Mouse (Mus musculus) gastrocnemius, postnatal 36 days (tissue): ENCODE results near the gene Yes1. TPM values are rescaled to one million over a fixed set of nuclear protein-coding genes. Genes with fewer than 3 reads are reported as not detected.
"Not testable (repeated sequence)": the region's sequence is repeated elsewhere in the genome, so short reads cannot be mapped to it uniquely, and the experiment has no call there.

Source experiments
- DNase-seq, 2 experiments: peaks; one replicate each; pipeline ENCODE4 v3.0.0; 2022
- intact Hi-C: fragments of 180-260 bp; cut with DNase I; formaldehyde crosslinking; loops from one replicate; pipeline ENCODE4 v1.15.1; 2025
- long read RNA-seq, 2 experiments: library from polyadenylated mRNA; stranded (forward); transcript quantifications; one replicate each; pipeline ENCODE4 v2.0.0; 2021
- total RNA-seq, 2 experiments: library from RNA; stranded (reverse); gene quantifications; 2 replicates each; pipeline ENCODE4 v1.2.3; 2021

Yes1 gene
- total RNA-seq, result 1 to 10 TPM; 7.1 to 8.8 TPM
- long read RNA-seq, experiment 1, partial matches to known transcripts, result 1 of 3 reads
- long read RNA-seq, experiment 1, other reads (novel, unspliced or antisense), result 1 of 3 reads
- long read RNA-seq, experiment 2, partial matches to known transcripts, result 1 of 3 reads
- long read RNA-seq, experiment 2, other reads (novel, unspliced or antisense), result 1 of 3 reads

- intact Hi-C loops, result no loop called here
- peak; percentile 64 for DNase-seq
Measured at GRCm38 (mm10) chr5:32610801-32611340, at the start of gene Yes1. TSS of gene Yes1 (plus strand) at chr5:32611171.

GRCm38 (mm10) chr5:32564697-32565096, 46.3 kb upstream of the Yes1 start:
- intact Hi-C loops, result no loop called here
- no peak for DNase-seq

- intact Hi-C loops, result no loop called here
- DNase-seq, result no peak
Measured at GRCm38 (mm10) chr5:32571802-32572201, 39.2 kb upstream of the Yes1 start.

GRCm38 (mm10) chr5:32588136-32588535, 22.8 kb upstream of the Yes1 start:
- intact Hi-C loops, result no loop called here
- DNase-seq, result peak in 1 of 2 experiments; percentile 22

GRCm38 (mm10) chr5:32593793-32594192, 17.2 kb upstream of the Yes1 start:
- no peak for DNase-seq
- intact Hi-C loops, result loop anchor here (1.0 kb wide), 1 partner anchor 63 kb away; no protein-coding TSS in a partner anchor

GRCm38 (mm10) chr5:32594358-32594757, 16.6 kb upstream of the Yes1 start:
- DNase-seq, result no peak
- intact Hi-C loops, result loop anchor here (1.0 kb wide), 1 partner anchor 62 kb away; no protein-coding TSS in a partner anchor

GRCm38 (mm10) chr5:32605911-32606310, 5.1 kb upstream of the Yes1 start:
- no peak for DNase-seq

GRCm38 (mm10) chr5:32607776-32608355, 3.1 kb upstream of the Yes1 start:
- no peak for DNase-seq
- intact Hi-C loops, result no loop called here

More at GRCm38 (mm10) chr5:32605911-32606310, 5.1 kb upstream of the Yes1 start:
- intact Hi-C loops, result no loop called here

- intact Hi-C loops, result no loop called here
- no peak for DNase-seq
Measured at GRCm38 (mm10) chr5:32608516-32608915, 2.5 kb upstream of the Yes1 start.

GRCm38 (mm10) chr5:32610064-32610800, 739 bp upstream of the Yes1 start:
- intact Hi-C loops, result no loop called here
- peak in 1 of 2 experiments; percentile 11 for DNase-seq

- peak in 1 of 2 experiments; percentile 8 for DNase-seq
- intact Hi-C loops, result no loop called here
Measured at GRCm38 (mm10) chr5:32611341-32611961, 480 bp downstream of the Yes1 start.

GRCm38 (mm10) chr5:32614291-32614690, 3.3 kb downstream of the Yes1 start:
- intact Hi-C loops, result no loop called here
- DNase-seq, result no peak

- no peak for DNase-seq
- intact Hi-C loops, result no loop called here
Measured at GRCm38 (mm10) chr5:32614691-32615090, 3.7 kb downstream of the Yes1 start.

GRCm38 (mm10) chr5:32616489-32616888, 5.5 kb downstream of the Yes1 start:
- intact Hi-C loops, DNase-seq: not testable (repeated sequence)

- intact Hi-C loops, result no loop called here
Measured at GRCm38 (mm10) chr5:32617851-32618250, 6.9 kb downstream of the Yes1 start.

GRCm38 (mm10) chr5:32623649-32624048, 12.7 kb downstream of the Yes1 start:
- DNase-seq, result no peak
- intact Hi-C loops, result no loop called here

More at GRCm38 (mm10) chr5:32617851-32618250, 6.9 kb downstream of the Yes1 start:
- no peak for DNase-seq

GRCm38 (mm10) chr5:32624777-32625176, 13.8 kb downstream of the Yes1 start:
- no peak for DNase-seq
- intact Hi-C loops, result no loop called here

GRCm38 (mm10) chr5:32633185-32633584, 22.2 kb downstream of the Yes1 start:
- no peak for DNase-seq
- intact Hi-C loops, result no loop called here

GRCm38 (mm10) chr5:32657386-32657785, 46.4 kb downstream of the Yes1 start:
- DNase-seq, result no peak
- intact Hi-C loops, result no loop called here

GRCm38 (mm10) chr5:32682475-32682874, 71.5 kb downstream of the Yes1 start:
- intact Hi-C loops, result no loop called here
- DNase-seq, result no peak

- intact Hi-C loops, result no loop called here
- DNase-seq, result no peak
Measured at GRCm38 (mm10) chr5:32693411-32693810, 82.4 kb downstream of the Yes1 start.
